Mouse (Mus musculus) ES-Bruce4 (cell line): ENCODE measurements around the gene Cdk17.

Experiments used
- CTCF ChIP-seq: IDR thresholded peaks from one replicate; pipeline ENCODE4 v1.8.1; 2011; ENCODE audit warnings: low read depth, low read length
- POLR2A ChIP-seq: IDR thresholded peaks from one replicate; pipeline ENCODE4 v1.8.1; 2011; ENCODE audit warnings: low read length; ENCODE audit not compliant: insufficient read depth

DNA sequence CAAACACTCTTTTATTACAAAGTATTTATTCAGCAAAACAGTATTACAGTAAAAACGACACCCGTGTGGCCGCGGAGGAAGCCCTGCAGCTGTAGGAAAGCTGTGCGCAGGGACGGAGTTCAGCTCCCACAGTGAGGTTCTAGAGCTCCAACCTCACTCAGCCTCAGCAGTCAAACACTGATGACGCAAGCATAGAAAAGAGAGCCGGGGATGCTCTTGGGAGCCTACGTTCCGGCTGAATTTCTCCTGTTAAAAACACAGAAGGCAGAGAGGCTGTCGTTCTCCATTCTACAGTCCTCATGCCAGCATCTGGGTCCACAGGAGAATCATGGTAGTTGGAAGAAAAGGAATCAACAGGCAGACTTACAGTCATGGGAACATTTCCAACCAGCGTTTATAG lies 86.7 kb downstream of the Cdk17 start:
- TF ChIP-seq CTCF (no peak), POLR2A (no peak)
